Mouse (Mus musculus): ENCODE data around the gene Birc3.
"Not testable (repeated sequence)": the region's sequence is repeated elsewhere in the genome, so short reads cannot be mapped to it uniquely, and the experiment has no call there.

The Birc3 gene

GRCm38 (mm10) chr9:7872775-7873439 is at the start of gene Birc3:
Birc3 (minus strand) TSS chr9:7873186.
- peak; percentile 74 to 76 for DNase-seq (ENCODE audit: low spot score in 2 of 2)

DNA sequence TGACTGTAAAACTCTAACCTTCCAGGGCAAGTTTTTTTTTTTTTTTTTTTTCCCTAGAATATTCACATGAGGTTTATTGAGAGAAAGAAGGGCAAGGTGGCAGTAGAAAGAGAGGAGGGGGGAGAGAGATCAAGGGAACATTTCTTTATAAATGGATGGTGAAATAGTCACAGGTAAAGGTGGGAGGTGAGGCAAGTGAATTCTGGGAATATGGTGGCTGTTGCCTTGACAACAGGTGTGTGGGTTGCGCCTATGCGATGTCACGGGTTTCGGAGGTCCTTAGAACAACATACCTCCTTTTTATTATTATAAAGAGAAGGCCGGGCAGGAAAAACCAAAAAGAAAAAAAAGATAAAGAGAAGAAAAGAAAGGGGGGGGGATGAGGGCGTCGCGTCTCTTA is 41.9 kb upstream of the Birc3 start:
- no peak for DNase-seq (ENCODE audit: low spot score in 2 of 2)

GRCm38 (mm10) chr9:7914487-7914886 is 41.5 kb upstream of the Birc3 start:
- DNase-seq (ENCODE audit: low spot score in 2 of 2), result no peak

GRCm38 (mm10) chr9:7913953-7914352 is 41.0 kb upstream of the Birc3 start:
- no peak for DNase-seq (ENCODE audit: low spot score in 2 of 2)

- DNase-seq (ENCODE audit: low spot score in 2 of 2), result no peak
Observed at GRCm38 (mm10) chr9:7907351-7907985, 34.5 kb upstream of the Birc3 start.

- DNase-seq (ENCODE audit: low spot score in 2 of 2), result no peak
Observed at GRCm38 (mm10) chr9:7906564-7906963, 33.6 kb upstream of the Birc3 start.

DNA sequence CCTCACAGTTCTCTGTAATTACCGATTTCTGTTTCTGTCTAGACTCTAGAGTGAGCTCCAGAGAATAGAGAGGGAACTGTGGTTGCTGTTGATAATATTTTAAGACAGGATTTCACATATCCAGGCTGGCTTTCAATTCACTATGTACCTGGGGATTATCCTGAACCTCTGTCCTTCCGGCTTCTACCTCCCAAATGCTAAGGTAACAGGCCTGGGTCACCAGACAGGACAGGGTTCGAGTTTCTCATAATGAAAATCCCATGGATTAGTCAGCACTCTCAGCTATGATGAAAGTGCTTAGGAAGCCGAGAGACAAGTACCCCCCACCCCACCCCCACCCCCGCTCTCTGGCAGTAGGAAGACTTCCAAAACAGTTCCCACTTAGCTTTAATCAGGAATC is 30.8 kb upstream of the Birc3 start:
- DNase-seq (ENCODE audit: low spot score in 2 of 2), result no peak

DNA sequence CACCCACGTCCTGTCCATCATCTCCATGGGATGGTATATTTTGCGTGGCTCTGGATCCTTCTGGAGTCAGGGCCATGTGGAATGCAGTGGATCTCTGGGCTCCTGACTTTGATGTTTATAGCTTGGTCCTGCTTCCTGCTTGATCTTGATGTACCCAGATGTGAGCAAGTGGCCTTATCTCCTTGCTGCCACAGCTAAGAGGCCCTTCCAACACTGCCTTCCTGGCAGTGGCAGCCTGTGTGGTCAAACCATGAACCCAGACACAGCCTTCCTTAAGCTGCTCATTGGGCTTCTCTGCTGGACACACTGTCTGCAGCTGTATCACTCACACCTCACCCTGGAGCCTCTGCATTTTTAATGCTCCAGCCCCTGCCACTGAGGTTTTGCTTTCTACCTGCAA is 30.3 kb upstream of the Birc3 start:
- DNase-seq (ENCODE audit: low spot score in 2 of 2), result no peak

DNA sequence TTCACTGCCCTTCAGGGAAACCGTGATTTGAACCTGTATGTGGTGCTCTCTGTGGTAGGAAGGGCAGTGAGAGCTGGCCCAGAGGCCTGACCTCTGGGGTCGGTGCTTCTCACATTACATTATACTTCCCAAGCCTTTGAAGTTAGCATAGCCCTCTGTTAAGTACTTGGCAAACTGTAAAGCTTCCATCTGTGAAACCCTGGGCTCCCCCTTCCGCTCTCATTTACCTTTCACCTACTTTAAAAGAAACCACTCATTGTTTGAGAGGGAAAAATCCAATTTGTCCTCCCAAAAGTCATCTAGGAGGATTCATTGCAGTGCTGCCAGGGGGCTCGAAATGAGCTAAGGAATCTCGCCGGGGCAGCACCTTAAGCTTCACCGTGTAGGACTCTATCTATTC is 29.3 kb upstream of the Birc3 start:
- DNase-seq (ENCODE audit: low spot score in 2 of 2), result no peak

DNA sequence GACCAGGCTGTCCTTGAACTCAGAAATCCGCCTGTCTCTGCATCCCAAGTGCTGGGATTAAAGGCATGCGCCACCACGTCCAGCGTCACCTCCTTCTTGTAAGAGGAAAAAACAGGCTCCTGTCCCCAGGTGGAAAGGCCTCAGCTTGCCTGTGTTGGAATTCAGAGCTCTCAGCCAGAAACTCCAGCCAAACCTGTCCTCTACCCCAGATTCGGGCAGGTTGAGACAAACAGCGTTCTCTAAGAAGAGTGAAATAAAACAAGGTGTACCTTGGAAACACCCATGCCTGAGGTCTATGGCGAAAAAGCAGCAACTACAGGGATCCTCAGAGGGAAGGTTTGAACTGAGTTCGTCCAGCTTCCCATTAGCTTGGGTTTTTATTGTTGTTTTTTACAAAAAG is 28.0 kb upstream of the Birc3 start:
- no peak for DNase-seq (ENCODE audit: low spot score in 2 of 2)

- DNase-seq (ENCODE audit: low spot score in 2 of 2), result peak; percentile 38 to 63
Observed at GRCm38 (mm10) chr9:7897502-7897901, 24.5 kb upstream of the Birc3 start.

- DNase-seq (ENCODE audit: low spot score in 2 of 2), result not testable (repeated sequence)
Observed at GRCm38 (mm10) chr9:7891796-7892195, 18.8 kb upstream of the Birc3 start.

DNA sequence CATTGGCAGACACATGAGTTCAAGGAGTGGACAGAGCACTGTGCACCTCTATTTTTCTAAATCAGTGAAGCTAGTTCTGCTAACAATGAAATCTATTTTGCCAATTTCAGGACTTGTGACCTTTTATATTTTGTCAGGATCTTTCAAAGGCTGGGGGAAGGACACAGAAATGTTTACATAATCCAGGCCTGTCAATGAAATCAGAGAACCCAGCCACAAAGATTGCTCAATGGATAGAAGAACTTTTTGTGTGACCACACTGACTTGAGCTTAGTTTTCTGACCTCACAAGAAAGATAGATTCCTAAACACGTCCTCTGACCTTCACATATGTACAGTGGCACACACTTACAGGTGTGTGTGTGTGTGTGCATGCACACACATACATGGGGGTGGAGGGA is 18.2 kb upstream of the Birc3 start:
- DNase-seq (ENCODE audit: low spot score in 2 of 2), result no peak

DNA sequence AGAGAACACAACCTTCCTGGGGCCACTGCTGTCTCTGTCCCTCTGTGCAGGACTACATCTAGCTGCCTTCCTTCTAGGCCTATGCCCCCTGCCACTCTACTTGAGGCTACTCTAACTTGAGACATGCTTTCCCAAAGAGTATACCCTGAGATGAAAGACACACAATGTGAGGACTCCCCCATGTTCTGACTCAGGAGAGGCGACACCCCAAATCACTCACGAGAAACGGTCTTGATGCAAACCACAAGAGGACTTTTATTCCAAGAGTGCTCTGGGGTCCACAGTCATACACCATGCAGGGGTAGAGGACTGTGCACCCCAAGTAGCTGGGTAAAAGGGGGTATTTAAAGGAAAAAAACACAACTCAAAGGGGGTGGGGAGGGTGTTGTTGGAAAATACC is 11.4 kb upstream of the Birc3 start:
- DNase-seq (ENCODE audit: low spot score in 2 of 2), result no peak

DNA sequence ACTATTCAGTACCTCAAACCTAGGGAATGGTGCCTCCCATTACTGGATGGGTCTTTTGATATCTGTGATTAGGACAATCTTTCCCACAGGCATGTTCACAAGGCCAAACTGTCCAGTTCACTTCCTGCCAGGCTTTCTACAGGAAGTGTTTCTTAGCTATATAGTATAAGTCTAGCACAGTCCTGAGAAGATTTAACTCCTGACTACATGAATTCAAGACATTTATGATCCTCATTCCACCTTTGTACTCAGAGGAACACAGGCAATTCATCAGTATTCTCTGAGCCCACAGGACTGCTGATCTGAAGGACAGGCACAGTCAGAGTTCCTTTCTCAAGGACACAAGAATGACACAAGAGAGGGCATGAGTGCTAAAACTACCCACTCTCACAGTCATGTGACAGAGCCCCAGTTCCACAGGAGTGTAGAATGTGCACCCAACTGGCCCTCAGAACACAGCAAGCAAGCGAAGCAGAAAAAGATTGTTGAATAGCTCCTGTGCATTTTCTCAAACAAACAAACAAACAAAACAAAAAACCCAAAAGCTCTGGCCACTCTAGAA is 9.4 kb upstream of the Birc3 start:
- DNase-seq (ENCODE audit: low spot score in 2 of 2), result no peak

DNA sequence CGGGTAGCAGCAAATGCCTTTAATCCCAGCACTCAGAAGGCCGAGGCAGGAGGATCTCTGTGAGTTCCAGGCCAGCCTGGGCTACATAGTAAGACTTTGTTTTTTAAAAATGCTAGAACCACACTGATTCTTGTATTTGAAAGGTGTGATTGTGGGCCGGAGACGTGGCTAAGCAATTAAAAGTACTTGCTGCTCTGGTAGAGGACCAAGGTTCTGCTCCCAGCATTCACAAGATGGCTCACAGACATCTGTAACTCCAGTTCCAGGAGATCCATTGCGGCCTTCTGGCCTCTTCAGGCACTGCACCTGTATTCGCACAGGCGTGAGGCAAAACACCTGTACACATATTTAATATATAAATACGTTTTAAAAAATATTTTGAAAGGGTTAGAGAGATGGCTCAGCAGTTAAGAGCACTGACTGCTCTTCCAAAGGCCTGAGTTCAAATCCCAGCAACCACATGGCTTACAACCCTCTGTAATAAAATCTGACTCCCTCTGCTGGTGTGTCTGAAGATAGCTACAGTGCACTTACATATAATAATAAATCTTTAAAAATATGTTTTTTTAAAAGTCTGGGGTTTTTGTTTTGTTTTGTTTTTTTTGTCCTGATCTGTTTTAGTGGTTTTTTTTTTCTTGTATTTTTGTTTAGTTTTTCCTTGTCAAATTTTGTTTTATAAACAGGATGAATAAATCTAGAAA is 675 bp upstream of the Birc3 start:
- no peak for DNase-seq (ENCODE audit: low spot score in 2 of 2)

DNA sequence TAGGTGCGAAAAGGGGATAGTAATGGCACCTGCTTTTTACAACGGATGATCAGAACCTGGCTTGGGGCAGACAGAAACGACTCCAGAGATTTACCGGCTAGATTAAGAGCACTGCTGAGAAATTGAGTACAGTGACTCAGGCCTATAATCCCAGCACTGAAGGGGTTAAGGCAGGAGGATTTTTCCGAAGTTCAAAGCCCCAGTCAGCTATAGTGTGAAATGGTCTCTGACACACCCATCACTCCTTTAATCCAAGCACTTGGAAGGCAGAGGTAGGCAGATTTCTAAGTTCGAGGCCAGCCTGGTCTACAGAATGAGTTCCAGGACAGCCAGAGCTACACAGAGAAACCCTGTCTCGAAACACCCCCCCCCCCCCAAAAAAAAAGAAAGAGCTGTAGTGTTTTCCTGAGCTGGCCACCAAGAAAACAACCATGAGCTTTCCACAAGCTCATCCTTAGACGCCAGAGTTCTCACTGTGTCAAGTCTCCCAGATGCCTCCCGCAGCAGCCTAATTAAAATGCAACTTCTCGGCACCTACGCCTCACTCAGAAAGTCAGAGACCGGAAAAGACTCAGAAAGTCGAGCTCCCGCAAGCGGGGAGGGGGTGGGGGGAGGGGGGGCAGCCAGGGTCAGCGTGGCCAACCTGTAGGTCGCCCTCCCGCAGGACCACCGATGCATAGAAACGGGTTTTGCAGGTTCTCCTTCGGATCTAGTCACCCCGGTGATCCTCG is 777 bp downstream of the Birc3 start:
- DNase-seq (ENCODE audit: low spot score in 2 of 2), result no peak

- no peak for DNase-seq (ENCODE audit: low spot score in 2 of 2)
Observed at GRCm38 (mm10) chr9:7871316-7872043, 1.5 kb downstream of the Birc3 start.

DNA sequence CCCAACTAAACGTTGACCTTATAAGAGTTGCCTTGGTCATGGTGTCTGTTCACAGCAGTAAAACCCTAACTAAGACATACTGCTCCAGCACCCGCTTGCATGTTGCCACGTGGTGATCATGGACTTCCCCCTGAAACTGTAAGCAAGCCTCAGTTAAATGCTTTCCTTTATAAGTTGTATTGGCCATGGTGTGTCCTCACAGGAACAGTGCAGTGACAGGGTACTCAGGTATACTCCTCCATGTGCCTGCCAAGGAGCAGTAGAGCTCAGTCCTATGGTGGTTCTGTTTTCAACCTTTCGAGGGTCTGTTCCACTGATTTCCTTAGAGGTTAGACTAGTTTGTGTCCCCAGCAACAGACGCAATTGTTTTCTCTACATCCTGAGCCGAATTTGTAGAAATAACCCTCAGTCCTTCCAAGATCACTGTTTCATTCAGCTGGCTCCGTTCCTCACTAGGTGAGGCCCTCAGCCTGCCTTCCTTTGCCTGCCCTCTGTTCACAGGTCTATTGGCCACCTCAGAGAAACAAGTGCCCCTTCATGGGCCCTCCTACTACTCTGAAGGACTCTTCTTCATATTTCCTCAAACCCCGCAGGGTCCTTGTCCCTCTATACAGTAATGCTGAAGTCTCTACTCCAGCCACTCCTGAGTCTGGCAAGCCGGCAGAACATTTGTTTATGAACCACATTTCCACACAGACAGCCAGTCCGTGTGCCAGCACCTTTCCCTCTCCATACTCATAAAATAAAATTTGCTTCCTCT is 2.2 kb downstream of the Birc3 start:
- no peak for DNase-seq (ENCODE audit: low spot score in 2 of 2)

- DNase-seq (ENCODE audit: low spot score in 2 of 2), result no peak
Observed at GRCm38 (mm10) chr9:7868838-7869491, 4.0 kb downstream of the Birc3 start.
